Mouse (Mus musculus): ENCODE data around the gene Amn1.
"Not testable (repeated sequence)": the region's sequence is repeated elsewhere in the genome, so short reads cannot be mapped to it uniquely, and the experiment has no call there.

The Amn1 gene

GRCm38 (mm10) chr6:149155031-149155841 is 33.3 kb downstream of the Amn1 start:
- DNase-seq (ENCODE audit: low read depth, low spot score) = no peak

GRCm38 (mm10) chr6:149154116-149155030 is 34.1 kb downstream of the Amn1 start:
- no peak for DNase-seq (ENCODE audit: low read depth, low spot score)

- DNase-seq (ENCODE audit: low read depth, low spot score) = no peak
These were observed 34.9 kb downstream of the Amn1 start for GRCm38 (mm10) chr6:149153473-149154115.

- DNase-seq (ENCODE audit: low read depth, low spot score) = no peak
These were observed 36.4 kb downstream of the Amn1 start for GRCm38 (mm10) chr6:149152119-149152518.

- no peak for DNase-seq (ENCODE audit: low read depth, low spot score)
These were observed 39.9 kb downstream of the Amn1 start for GRCm38 (mm10) chr6:149148436-149149229.

GRCm38 (mm10) chr6:149145143-149145542 is 43.4 kb downstream of the Amn1 start:
- no peak for DNase-seq (ENCODE audit: low read depth, low spot score)

GRCm38 (mm10) chr6:149141393-149142173 is 46.9 kb downstream of the Amn1 start:
- peak; percentile 91 for DNase-seq (ENCODE audit: low read depth, low spot score)

GRCm38 (mm10) chr6:149139471-149139870 is 49.0 kb downstream of the Amn1 start, which contains the start of gene Etfbkmt:
Gene Etfbkmt (plus strand): TSS chr6:149139849.
- no peak for DNase-seq (ENCODE audit: low read depth, low spot score)

- DNase-seq (ENCODE audit: low read depth, low spot score) = no peak
These were observed 49.5 kb downstream of the Amn1 start for GRCm38 (mm10) chr6:149139011-149139410.

GRCm38 (mm10) chr6:149137936-149138335 is 50.6 kb downstream of the Amn1 start:
- DNase-seq (ENCODE audit: low read depth, low spot score) = no peak

GRCm38 (mm10) chr6:149135631-149136030 is 52.9 kb downstream of the Amn1 start:
- DNase-seq (ENCODE audit: low read depth, low spot score) = no peak

- DNase-seq (ENCODE audit: low read depth, low spot score) = no peak
These were observed 53.9 kb downstream of the Amn1 start for GRCm38 (mm10) chr6:149134391-149135150.

- DNase-seq (ENCODE audit: low read depth, low spot score) = peak; percentile 44
These were observed 56.0 kb downstream of the Amn1 start for GRCm38 (mm10) chr6:149132311-149133077.

GRCm38 (mm10) chr6:149131111-149131510 is 57.4 kb downstream of the Amn1 start:
- no peak for DNase-seq (ENCODE audit: low read depth, low spot score)

GRCm38 (mm10) chr6:149129870-149130269 is 58.6 kb downstream of the Amn1 start, which contains the start of gene Gm10203:
Gene Gm10203 (plus strand): TSS chr6:149130170.
- DNase-seq (ENCODE audit: low read depth, low spot score) = not testable (repeated sequence)

- peak; percentile 44 for DNase-seq (ENCODE audit: low read depth, low spot score)
These were observed 61.8 kb downstream of the Amn1 start for GRCm38 (mm10) chr6:149126675-149127074.

GRCm38 (mm10) chr6:149123042-149123441 is 65.5 kb downstream of the Amn1 start:
- no peak for DNase-seq (ENCODE audit: low read depth, low spot score)

GRCm38 (mm10) chr6:149119853-149120252 is 68.7 kb downstream of the Amn1 start:
- DNase-seq (ENCODE audit: low read depth, low spot score) = no peak

- no peak for DNase-seq (ENCODE audit: low read depth, low spot score)
These were observed 69.6 kb downstream of the Amn1 start for GRCm38 (mm10) chr6:149118935-149119334.

Measured in c-Kit-negative CD71-positive TER-119-positive erythroid progenitor cells, embryonic 14.5 days (primary cell).